Mouse (Mus musculus): ENCODE results near the gene Uggt1. TPM values are rescaled to one million over a fixed set of nuclear protein-coding genes. Genes with fewer than 3 reads are reported as not detected.

The Uggt1 gene
- polyA plus RNA-seq (2017; shearing (Covaris generic)) = 10 to 100 TPM; 22.7 to 26.5 TPM

DNA sequence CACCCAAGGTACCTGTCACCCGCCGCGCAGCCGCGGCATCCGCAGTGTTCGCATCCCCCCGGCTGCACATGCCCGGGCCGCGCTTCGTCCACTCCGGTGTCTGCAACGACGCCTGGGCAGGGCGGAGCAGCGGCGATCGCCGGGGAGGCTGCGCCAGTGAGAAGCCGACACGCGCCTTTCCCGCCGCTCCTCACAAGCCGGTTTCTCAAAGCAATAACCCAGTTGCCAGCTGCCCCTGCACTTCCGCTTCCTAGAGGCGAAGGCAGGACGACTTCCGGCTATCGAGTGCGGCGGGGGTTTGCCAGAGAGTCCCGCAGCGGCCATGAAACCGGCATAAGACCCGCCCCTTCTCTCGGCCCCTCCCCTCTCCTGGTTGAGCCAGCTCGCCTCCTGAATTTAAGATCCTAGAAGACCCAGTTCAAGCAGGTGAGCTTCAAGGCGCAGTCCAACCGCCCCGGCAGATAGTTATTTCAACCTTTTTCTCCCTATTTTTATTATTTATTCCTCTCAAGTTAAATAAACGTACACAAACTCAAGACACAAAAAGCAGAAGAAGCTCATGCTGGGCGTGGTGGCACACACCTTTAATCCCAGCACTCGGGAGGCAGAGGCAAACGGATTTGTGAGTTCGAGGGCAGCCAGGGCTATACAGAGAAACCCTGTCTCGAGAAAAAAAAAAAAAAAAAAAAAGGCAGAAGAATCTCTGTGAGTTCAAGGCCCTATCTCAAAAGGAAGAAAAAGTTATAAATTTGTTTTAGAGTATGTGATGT lies at the start of gene Uggt1:
TSS of gene Uggt1 (minus strand) at position 663 of the 770 bp plus-strand sequence.
- peak; percentile 96 for ATAC-seq

DNA sequence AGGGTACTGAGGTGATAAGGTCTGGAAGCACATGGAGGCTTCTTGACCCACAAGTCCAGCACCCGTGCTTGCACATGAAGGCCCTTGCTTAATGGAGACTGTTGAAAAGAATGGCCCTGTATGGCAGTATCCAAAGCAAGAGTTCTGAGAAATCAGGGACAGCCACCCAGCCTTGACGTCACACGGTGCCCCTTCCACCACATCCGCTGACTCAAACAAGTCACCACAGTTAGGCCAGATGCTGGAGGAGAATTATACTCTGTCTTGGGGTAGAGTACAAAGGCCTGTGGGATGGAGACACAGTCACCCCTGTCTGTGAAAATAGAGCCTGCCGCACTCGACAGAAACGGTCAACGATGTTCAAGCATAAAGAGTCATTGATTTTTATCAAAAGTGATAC lies 49.0 kb upstream of the Uggt1 start:
- peak; percentile 60 for ATAC-seq

DNA sequence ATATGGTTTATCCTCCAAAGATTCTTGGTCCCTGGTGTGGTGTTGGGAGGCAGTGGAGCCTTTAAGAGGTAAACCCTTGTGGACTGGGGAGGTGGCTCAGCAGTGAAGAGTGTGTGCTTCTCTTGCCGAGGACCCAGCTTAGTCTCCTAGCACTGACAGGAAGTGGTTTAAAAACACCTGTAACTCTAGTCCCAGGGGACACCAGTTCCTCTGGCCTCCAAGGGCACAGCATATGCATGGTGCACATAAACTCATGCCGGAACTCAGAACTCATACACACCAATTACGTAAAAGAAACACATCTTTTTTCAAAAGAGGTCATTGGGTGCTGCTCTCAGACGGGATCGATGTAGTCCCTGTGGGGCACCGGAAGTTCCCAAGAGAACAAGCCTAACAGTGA lies 37.3 kb upstream of the Uggt1 start:
- ATAC-seq = peak; percentile 73

DNA sequence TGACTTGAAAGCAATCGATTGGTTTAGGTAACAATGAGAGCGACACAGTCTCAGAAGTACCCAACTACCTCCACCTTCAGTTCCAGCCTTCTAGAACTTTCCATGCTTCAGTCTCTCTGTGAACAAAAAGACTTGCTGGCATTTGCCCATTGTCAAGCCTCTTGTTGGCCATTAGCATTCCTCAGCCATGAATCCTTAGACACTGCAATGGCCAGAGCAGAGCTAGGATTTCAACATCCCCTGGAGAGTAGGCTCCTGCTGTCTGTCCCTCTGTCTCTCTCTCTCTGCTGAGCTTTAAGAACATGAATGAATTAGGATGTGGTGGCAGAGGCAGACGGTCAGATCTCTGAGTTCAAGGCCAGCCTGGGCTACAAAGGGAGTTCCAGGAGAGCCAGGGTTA lies 36.4 kb upstream of the Uggt1 start:
- ATAC-seq = no peak

DNA sequence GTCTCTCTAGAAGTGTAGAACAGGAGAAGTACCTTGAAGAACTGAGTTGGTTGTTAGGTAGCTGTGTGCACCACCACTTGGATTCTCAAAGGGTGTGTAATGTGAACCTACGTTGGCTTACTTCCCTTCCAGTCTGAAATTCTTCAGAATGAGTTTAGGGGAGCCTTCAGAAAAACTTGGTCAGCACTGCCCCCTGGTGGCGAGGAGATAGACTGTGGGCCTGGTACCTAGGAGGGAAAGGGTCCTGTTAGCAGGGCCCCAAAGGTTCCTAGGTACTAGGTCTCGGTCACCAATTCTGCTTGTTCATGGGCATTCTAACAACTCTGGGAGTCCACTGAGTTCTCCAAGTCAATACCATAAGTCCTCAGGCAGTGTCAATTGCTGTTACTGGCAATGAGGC lies 34.7 kb upstream of the Uggt1 start:
- ATAC-seq = peak; percentile 48

DNA sequence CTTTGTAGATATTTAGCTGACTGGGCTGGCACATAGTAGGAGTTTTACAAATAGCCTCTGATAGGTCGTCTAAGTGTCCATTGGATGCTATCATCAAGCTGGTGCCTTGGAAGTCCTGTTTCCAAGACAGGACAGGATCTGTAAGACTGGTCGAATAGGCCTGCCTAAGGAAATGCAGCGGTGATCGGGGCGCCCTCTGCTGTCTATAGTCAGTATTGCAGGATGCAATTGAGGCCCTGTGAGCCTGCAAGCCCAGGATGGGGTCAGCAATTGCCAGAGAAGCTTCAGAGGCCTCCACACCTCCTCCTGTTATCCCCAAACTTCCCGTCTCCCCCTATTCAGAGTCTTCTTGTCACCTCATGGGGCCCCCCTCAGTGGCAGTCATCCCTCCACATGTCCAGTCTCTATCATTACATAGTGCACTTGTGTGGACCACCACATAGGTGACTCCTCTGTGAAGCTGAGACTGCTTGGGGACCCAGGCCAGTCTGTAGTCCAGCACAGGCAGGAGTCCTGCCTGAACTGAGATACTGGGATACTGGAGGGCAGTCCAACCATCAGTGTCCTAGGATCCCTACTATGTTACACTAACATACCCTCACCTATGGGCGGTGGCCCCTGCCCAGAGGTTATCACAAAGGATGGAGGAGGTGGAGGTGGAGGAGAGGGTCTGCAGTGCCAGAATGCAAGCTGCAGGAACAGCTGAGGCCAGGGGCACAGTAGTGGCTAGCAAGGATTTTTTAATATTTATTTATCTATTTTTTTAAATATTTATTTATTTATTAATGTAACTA lies 32.9 kb upstream of the Uggt1 start:
- no peak for ATAC-seq

DNA sequence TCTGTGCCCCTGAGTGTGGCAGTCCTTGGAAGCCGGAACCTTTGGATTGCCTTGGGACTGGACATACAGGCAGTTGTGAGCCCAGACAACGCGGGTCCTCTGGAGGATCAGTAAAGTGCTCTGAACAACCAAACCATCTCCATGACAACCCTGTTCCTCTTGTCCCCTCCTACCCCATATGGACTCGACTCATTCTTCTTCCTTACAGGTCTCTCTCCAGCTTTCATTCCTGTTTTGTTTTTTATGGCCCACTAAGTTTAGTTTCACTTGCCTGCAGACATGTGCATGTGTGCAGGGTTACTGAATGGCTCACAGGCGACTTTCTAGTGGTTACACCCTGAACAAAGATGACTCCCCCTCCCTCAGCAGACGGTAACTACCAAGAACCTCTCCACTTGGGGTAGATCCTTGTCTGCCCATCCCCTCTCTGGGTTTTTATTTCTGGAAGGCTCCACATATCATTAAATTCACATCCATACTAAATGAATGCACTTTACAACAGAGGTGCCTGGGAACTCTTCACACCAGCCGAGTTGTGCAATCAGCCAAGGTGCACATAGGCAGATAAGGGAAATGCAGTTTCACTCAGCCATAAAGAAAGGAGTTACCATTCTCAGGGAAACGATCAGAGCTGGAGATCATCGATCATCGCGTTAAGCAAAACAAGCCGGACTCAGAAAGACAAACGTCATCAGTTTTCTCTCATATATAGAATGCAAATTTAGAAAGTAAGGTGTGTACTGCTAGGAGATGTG lies 31.3 kb upstream of the Uggt1 start:
- ATAC-seq = no peak

DNA sequence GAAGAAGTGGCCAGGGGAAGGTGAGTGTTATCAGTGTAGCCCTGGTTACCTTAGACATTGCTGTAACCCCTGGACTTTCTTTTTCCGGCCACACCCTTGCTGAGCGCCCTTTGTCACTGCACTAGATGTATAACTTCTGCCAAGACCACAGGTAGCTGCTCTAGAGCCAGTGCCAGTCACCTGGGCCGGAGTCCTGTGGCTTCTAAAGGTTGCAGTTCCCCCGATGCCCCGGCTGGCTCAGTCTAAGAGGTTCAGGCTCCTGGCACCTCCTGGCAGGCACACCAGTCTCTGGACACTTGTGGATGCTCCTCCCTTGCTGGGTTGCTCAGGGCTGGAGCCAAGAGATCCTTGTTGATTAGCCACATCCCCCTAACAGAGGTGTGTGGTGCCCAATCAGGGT lies 29.9 kb upstream of the Uggt1 start, which contains the start of gene Neurl3:
TSS of gene Neurl3 (minus strand) at position 225 of the 400 bp plus-strand sequence.
- peak; percentile 2 for ATAC-seq

DNA sequence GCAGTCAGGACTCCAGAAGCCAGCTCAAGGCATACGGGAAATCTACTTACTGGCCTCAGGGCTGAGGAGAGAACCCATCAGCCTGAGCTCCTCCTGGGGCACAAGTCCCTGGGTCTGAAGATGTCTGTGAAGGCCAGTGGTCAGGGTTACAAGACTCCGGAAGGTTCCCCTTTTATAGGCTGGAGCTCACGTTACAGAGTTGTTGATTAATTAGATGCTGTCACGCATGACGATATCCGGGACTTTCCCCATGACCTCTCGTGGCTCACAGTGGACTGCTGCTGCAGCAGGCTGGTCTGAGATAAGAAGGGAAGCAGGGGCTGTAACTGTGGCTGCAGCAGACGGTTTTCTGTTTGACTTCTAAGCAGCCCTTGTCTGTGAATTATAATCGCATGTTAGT lies 28.8 kb upstream of the Uggt1 start:
- peak; percentile 74 for ATAC-seq

DNA sequence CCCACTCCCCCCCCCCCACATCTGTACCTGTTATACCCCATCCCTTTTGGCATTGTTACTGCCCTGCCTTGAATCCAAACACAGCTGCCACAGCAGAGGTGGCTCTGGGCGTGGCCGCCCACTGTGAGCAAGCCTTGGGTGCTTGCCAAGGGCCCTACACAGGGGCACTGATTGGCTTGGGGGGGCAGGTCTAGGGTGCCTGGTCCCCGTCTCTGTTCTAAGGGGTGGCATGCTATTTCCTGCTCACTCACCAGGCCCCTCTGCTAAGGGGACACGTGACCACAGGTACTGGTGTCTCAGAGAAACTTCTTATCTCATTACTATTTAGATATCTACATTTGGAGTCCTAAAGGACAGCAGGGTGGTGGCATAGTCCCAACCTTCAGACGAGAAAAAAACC lies 28.0 kb upstream of the Uggt1 start:
- ATAC-seq = peak; percentile 57

DNA sequence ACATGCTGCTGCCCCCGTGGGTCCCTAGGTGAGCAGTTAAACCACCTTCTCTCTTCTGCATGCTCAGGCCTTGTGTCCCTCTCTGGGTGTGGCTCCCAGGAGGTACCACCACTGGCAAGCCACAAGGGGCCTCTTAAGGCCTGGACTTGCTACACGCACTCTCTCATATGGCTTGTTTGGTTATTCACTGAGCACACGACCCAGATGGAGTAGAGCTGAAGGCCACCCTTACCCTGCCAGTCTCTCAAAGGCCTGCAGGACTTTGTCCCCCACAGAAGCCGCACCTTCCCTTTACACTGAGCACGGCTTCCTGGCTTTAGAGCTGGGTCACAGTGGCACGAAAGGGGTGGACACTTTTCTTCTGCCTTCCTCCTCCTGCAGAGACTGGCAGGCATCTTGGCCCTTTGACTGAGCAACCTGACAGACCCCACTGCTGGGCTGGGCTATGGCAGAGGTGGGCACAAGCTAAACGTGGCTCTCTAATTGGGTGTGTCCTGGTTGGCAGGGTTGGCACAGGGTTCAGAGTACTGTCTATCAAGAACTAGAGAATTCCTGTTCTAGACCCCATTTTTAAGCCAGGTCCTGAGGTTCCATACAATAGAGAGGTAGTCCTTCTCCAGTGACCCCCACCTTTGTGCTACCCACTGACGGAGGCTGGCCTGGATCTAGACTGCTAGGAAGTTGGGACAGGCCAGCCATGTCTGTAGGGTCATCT lies 27.2 kb upstream of the Uggt1 start:
- no peak for ATAC-seq

DNA sequence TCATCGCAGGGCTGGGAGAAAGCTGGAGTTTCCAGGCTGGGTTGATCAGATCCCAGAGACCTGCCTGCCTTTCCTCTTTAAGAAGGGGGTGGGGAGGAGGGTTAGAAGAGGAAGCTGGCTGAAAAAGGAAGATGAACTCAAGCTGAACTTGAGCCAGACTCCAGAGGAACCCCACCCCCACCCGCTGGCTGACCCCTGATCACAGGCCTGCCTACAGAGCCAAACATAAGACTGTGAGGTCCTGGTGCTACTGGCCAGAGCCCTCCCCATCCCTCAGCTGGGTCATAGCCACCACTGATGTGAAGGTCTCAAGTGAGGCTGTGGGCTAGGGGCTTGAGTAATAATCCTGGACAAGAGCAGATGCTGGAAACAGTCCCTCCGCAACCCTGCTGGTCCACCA lies 26.1 kb upstream of the Uggt1 start:
- no peak for ATAC-seq

DNA sequence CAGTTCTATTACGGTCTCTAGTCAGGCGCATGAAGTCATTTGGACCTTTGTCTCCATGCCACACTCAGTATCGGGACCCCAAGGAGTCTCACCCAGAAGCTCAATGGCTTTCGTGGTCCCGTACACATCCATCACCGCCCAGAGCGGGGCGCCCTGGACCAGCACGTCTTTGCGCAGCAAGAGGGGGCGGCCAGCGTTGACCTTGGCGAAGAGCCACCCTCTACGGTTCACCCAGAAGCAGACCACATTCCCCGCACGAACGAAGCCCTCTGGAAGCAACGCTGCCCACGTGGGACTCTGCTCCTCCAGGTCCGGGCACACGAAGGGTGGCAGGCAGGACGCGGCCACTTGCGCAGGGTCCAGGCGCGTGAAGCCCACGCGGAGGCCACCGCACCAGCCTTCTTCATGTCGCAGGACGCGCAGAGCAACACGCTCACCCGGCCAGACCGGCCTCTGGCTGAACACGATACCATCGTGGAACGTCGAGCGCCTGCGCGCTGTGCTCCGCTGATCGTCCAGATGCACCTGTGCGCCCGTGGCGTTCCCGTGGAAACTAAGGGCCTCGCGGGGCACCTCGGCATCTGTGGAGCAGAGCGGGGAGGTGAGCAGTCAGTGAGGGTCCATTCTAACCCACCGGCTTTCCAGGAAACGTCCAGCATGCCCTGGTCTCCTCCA lies 24.7 kb upstream of the Uggt1 start:
- no peak for ATAC-seq

DNA sequence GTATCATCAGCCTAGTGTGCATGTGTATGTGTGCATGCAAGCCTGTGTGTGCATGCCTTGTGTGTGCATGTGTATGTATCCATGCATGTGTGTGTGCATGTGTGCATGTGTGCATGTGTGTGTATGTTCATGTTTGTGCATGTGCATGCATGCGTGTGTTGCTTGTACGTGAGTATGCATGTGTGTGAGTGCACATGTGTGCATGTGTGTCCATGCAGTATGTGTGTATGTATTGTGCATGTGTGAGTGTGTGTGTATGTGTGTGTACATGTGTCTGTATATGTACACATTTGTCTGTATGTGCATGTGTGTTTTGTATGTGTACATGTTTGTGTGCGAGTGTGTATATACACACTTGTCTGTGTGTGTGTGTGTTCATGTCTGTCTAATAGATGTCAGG lies 23.1 kb upstream of the Uggt1 start:
- no peak for ATAC-seq

DNA sequence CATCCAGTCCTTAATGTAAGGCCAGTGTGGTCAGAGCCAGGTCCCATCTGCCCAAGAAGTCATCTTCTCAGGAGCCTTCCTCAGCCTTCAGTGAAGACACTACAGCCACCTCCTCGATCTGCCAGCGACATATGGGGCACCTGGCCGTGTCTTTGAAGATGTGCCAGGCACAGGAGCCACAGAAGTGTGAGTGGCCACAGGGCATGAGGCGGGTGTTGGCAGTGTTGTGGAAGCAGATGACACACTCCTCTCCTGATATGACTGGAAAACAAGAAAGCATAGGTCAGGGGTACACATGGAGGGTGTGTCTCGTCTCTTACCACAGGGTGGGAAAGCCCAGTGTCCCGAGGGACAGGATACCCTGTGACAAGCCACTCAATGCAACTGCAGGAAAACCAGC lies 21.8 kb upstream of the Uggt1 start:
- ATAC-seq = no peak

DNA sequence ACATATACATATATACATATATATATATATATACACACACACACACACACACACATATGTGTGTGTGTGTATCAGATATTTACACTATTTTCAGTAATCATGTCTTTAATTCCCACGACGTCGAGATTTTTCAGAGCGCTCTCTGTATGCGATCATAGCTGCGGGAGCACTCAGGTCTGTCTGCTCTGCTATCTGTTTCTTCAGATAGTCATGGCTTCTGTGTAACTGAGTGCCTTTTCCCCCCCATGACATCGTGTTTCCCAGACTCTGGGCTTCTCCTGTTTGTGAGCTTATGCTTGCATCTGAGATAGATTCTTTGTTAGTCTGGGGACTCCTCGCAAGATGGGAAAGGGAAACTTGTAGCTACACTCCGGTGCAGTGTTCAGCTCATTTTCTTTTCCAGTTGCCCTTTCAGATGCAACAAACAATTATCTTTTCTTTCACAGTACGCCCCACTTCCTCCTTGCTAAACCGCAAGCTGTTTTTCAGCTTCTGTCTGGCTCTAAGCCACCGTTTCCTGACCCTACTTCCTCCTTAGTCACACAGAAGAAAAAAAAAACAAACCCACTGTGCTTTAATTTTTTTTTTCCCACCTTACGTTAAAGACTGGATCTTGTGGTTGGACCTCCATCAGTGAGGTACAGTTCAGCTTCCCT lies 19.4 kb upstream of the Uggt1 start:
- ATAC-seq = peak; percentile 80

DNA sequence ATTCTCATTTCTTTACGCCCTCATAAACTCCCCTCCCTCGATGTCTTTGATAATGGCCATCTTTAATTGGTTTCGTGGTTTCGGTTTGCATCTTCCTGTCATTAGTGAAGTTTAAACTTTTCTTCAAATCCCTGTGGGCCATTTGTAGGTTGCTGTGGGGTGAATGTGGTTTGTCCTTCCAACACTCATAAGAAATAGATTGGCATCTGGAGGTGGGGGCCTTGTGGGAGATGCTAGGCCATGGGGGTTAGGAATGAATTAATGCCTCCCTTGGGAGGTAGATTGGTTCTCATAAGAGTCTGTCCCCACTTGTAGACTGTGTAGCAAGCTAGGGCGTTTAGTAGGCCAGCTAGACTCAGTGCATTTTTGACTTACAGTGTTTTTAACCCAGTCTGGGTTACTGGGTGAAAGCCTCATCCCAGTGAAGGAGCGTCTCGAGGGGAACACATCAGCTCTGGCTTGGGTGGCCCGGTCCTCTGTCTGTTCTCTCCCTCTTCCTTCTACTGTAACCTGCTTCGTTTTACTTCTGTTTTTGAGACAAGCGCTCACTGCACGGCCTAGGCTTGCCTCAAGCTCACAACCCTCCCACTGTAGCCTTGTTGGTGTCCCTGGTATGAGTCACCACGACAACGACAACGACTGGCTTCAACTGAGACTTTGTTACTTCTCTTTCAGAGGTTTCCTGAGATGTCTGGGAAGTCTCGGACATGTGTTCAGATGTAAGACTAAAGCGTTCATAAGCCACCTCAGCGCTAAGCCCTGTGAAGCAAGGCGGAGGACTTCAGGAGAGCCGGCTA lies 17.4 kb upstream of the Uggt1 start:
- ATAC-seq = peak; percentile 30

DNA sequence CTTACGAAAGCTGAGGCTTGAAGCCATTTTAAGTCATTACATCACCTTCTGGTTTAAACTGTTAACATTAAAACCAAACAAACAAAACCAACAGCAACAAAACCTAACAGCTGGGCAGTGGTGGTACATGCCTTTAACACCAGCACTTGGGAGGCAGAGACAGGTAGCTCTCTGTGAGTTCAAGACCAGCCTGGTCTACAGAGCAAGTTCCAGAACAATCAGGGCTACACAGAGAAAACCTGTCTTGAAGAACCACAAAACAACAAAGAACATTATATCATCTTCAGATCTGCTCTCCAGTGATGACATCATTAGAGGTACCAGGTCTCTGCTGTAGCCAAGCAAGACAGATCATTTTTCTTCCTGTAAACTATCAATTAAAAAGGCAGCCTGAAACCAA lies 15.9 kb upstream of the Uggt1 start:
- peak; percentile 50 for ATAC-seq

DNA sequence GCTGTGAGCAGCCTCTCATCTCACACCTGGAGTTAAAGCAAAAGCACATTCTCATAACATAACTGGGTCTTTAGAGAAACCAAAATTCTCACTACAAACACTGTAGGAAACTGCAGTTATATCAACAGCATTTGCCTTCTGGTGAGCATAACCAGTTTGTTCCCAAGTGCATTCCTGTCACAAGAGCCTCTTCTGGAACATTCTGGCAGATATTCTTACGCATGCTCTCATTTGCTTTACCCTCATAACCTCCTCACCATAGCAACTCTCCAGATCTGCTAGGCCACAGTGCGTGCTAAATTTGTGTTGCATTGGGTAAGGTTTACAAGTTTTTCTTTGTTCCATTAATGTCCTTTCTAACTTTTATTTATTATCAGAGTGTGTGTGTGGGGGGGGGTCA lies 14.8 kb upstream of the Uggt1 start:
- ATAC-seq = no peak

DNA sequence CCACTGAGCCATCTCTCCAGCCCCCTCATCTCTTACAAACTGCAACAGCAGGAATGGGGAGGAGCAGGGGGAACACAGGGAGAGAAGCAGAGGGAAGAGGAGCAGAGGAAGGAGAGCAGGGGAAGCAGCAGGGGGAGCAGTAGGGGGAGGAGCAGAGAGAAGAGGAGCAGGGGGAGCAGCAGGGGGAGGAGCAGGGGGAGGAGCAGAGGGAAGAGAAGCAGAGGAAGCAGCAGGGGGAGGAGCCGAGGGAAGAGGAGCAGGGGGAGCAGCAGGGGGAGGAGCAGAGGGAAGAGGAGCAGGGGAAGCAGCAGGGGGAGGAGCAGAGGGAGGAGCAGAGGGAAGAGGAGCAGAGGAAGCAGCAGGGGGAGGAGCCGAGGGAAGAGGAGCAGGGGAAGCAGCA lies 14.1 kb upstream of the Uggt1 start:
- no peak for ATAC-seq

DNA sequence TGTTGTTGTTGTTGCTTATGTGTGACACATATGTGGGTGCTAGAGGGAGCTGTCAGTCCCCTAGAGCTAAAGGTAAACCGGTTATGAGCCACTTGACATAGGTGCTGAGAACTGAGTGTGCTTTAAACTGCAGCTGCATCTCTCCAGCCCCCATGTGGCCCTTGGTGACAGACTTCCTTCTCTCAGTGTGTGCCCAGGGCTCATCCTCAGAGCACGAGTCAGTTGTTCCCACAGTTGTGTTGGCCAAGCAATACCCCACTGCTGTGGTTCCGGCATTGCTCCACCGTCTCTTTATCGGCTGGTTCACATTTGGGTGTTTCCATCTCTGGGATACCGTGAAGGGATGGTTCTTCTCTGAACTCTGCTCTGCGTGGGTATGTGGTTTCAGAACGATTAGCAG lies 12.8 kb upstream of the Uggt1 start:
- ATAC-seq = no peak

Measured in CD4-positive, CD25-positive, alpha-beta regulatory T cell, adult 4 months (primary cell).